24 mouse cellular contexts compared by ENCODE assay signal in genomic region chr14:105237736-105238135, GRCm38 (mm10). TPM values are rescaled to one million over a fixed set of nuclear protein-coding genes. Genes with fewer than 3 reads are reported as not detected.
DNase-seq lines count a peak whose midpoint lies in the region; ATAC-seq and TF ChIP-seq lines count a peak whose summit lies in the region.
"Had no signal": no experiment of that assay in that cellular context is flagged by ENCODE, and none has a peak within 500 bp of the region (broad histone marks: within the 10 kb centered on the region; RNA-seq: fewer than 3 reads in every experiment).

No protein-coding gene starts in this region.

- no peak for TF ChIP-seq EP300 in MEL (IDR thresholded peaks at IDR 0.05; ENCODE audit: low read depth in 1 of 2, low read length in 2 of 2)

- TF ChIP-seq RAD21 in MEL (IDR thresholded peaks at IDR 0.05; ENCODE audit: low read depth, low read length) = no peak

- no peak for TF ChIP-seq POLR2A in MEL (IDR thresholded peaks at IDR 0.05; ENCODE audit: control insufficient read depth in 1 of 2, insufficient read depth in 1 of 2, low read depth in 1 of 2, low read length in 2 of 2, poor library complexity in 1 of 2)

- H3K9me3 ChIP-seq in MEL (replicated peaks; ENCODE audit: insufficient read depth, low read length) = no peaks in the 10 kb centered on the region
- H3K9me3 ChIP-seq in intestine, embryonic 16.5 days (ENCODE audit: control insufficient read depth, low read length) = no peaks in the 10 kb centered on the region
- no peaks in the 10 kb centered on the region for H3K9me3 ChIP-seq in stomach, embryonic 15.5 days
- no peaks in the 10 kb centered on the region for H3K9me3 ChIP-seq in kidney, embryonic 14.5 days (ENCODE audit: control insufficient read depth, low read length)
- no peaks in the 10 kb centered on the region for H3K9me3 ChIP-seq in neural tube, embryonic 15.5 days (replicated peaks)
- H3K9me3 ChIP-seq: embryonic facial prominence, embryonic 10.5 days; embryonic facial prominence, embryonic 12.5 days; forebrain, embryonic 13.5 days; forebrain, embryonic 15.5 days; G1E had no signal

- H3K27me3 ChIP-seq in MEL (ENCODE audit: control insufficient read depth in 1 of 2, insufficient read depth in 2 of 2, low read length in 2 of 2) = no peaks in the 10 kb centered on the region
- no peaks in the 10 kb centered on the region for H3K27me3 ChIP-seq in intestine, embryonic 16.5 days (replicated peaks; ENCODE audit: control insufficient read depth, insufficient read depth, low read length)
- H3K27me3 ChIP-seq in stomach, embryonic 15.5 days (replicated peaks) = no peaks in the 10 kb centered on the region
- H3K27me3 ChIP-seq in kidney, embryonic 14.5 days (ENCODE audit: control insufficient read depth, insufficient read depth, low read length) = no peaks in the 10 kb centered on the region
- H3K27me3 ChIP-seq in neural tube, embryonic 15.5 days (replicated peaks) = no peaks in the 10 kb centered on the region
- H3K27me3 ChIP-seq: CH12.LX; embryonic facial prominence, embryonic 12.5 days; forebrain, embryonic 13.5 days; forebrain, embryonic 15.5 days had no signal

- TF ChIP-seq CTCF in MEL (IDR thresholded peaks at IDR 0.05 in 2 of 3, conservative IDR thresholded peaks at IDR 0.05 in 1 of 3; ENCODE audit: control insufficient read depth in 1 of 3, insufficient read depth in 1 of 3, low read depth in 2 of 3, low read length in 3 of 3, poor library complexity in 1 of 3, severe bottlenecking in 1 of 3) = no peak

- no peaks in the 10 kb centered on the region for H3K36me3 ChIP-seq in MEL (ENCODE audit: control insufficient read depth in 1 of 2, insufficient read depth in 2 of 2, low read length in 2 of 2)
- no peaks in the 10 kb centered on the region for H3K36me3 ChIP-seq in intestine, embryonic 16.5 days (ENCODE audit: control insufficient read depth, insufficient read depth, low read length)
- H3K36me3 ChIP-seq in stomach, embryonic 15.5 days = no peaks in the 10 kb centered on the region
- H3K36me3 ChIP-seq in kidney, embryonic 14.5 days (ENCODE audit: control insufficient read depth, insufficient read depth, low read length) = no peaks in the 10 kb centered on the region
- H3K36me3 ChIP-seq in neural tube, embryonic 15.5 days = no peaks in the 10 kb centered on the region
- H3K36me3 ChIP-seq: embryonic facial prominence, embryonic 10.5 days; embryonic facial prominence, embryonic 12.5 days; forebrain, embryonic 15.5 days; G1E had no signal

- peak; percentile 53; the same call in 1 of the 2 replicates for ATAC-seq in intestine, embryonic 16.5 days
- ATAC-seq in stomach, embryonic 15.5 days (ENCODE audit: insufficient read depth, low FRiP score, low read depth) = peak; percentile 22; the same call in 1 of the 2 replicates
- no peak for ATAC-seq in kidney, embryonic 14.5 days (ENCODE audit: low FRiP score, low TSS enrichment)
- ATAC-seq in neural tube, embryonic 15.5 days (ENCODE audit: low FRiP score) = no peak
- ATAC-seq in megakaryocyte progenitor cell, adult 5-6 weeks (replicated peaks; ENCODE audit: poor library complexity) = no peak
- ATAC-seq: CD4-positive, CD25-positive, alpha-beta regulatory T cell, adult 4 months; forebrain, embryonic 13.5 days; forebrain, embryonic 15.5 days; forebrain, postnatal 0 days had no signal

- peak; percentile 17 for DNase-seq in MEL (ENCODE audit: low read depth, low spot score)
- no peak for DNase-seq in left cerebral cortex, adult 9 months (ENCODE audit: low spot score in 2 of 2)
- DNase-seq: adrenal gland, adult 8-10 months; adrenal gland, postnatal 14 days; adrenal gland, postnatal 36 days; B cell, adult 2 months; cerebellum, adult 11-12 months; cerebellum, adult 2 months; cerebellum, adult 9-10 months; cerebellum, postnatal 10 days; cerebellum, postnatal 25 days; forebrain, postnatal 0 days had no signal

- WGBS in intestine, embryonic 16.5 days = 67% methylated on average over 9 of the region's 9 CpGs
- 76% methylated on average over 9 of the region's 9 CpGs for WGBS in stomach, embryonic 15.5 days
- WGBS in kidney, embryonic 14.5 days = 57% methylated on average over 9 of the region's 9 CpGs
- WGBS in neural tube, embryonic 15.5 days = 81% methylated on average over 9 of the region's 9 CpGs

- H3K27ac ChIP-seq in MEL (ENCODE audit: control insufficient read depth, low read depth, low read length) = no peak overlapping the region
- no peak overlapping the region for H3K27ac ChIP-seq in intestine, embryonic 16.5 days (ENCODE audit: low read length)
- no peak overlapping the region for H3K27ac ChIP-seq in stomach, embryonic 15.5 days
- H3K27ac ChIP-seq in kidney, embryonic 14.5 days (ENCODE audit: low read depth, low read length) = no peak overlapping the region
- no peak overlapping the region for H3K27ac ChIP-seq in neural tube, embryonic 15.5 days (replicated peaks)
- H3K27ac ChIP-seq: embryonic facial prominence, embryonic 10.5 days; embryonic facial prominence, embryonic 12.5 days; forebrain, embryonic 13.5 days; forebrain, embryonic 15.5 days had no signal

- H3K4me2 ChIP-seq in intestine, embryonic 16.5 days (ENCODE audit: low read depth, low read length) = no peak overlapping the region
- no peak overlapping the region for H3K4me2 ChIP-seq in stomach, embryonic 15.5 days
- no peak overlapping the region for H3K4me2 ChIP-seq in kidney, embryonic 14.5 days (replicated peaks; ENCODE audit: low read depth, low read length)
- no peak overlapping the region for H3K4me2 ChIP-seq in neural tube, embryonic 15.5 days
- H3K4me2 ChIP-seq: embryonic facial prominence, embryonic 12.5 days; forebrain, embryonic 13.5 days; forebrain, embryonic 15.5 days had no signal

- H3K79me2 ChIP-seq in MEL (ENCODE audit: control insufficient read depth, insufficient read depth, low read length, poor library complexity) = no peaks in the 10 kb centered on the region

- no peak overlapping the region for H3K9ac ChIP-seq in MEL (ENCODE audit: control insufficient read depth, low read depth, low read length, poor library complexity, severe bottlenecking)
- no peak overlapping the region for H3K9ac ChIP-seq in intestine, embryonic 16.5 days (ENCODE audit: low read depth, low read length)
- no peak overlapping the region for H3K9ac ChIP-seq in stomach, embryonic 15.5 days
- H3K9ac ChIP-seq in kidney, embryonic 14.5 days (ENCODE audit: low read depth, low read length) = no peak overlapping the region
- H3K9ac ChIP-seq in neural tube, embryonic 15.5 days (replicated peaks) = no peak overlapping the region
- H3K9ac ChIP-seq: embryonic facial prominence, embryonic 12.5 days; forebrain, embryonic 13.5 days; forebrain, embryonic 15.5 days; forebrain, postnatal 0 days had no signal

- no peak overlapping the region for H3K4me3 ChIP-seq in MEL (ENCODE audit: control insufficient read depth in 1 of 2, insufficient read depth in 1 of 2, low read depth in 2 of 2, low read length in 2 of 2)
- no peak overlapping the region for H3K4me3 ChIP-seq in intestine, embryonic 16.5 days (ENCODE audit: low read length)
- H3K4me3 ChIP-seq in stomach, embryonic 15.5 days (replicated peaks) = no peak overlapping the region
- no peak overlapping the region for H3K4me3 ChIP-seq in kidney, embryonic 14.5 days (ENCODE audit: low read length)
- H3K4me3 ChIP-seq in neural tube, embryonic 15.5 days (replicated peaks) = no peak overlapping the region
- H3K4me3 ChIP-seq: embryonic facial prominence, embryonic 10.5 days; embryonic facial prominence, embryonic 12.5 days; forebrain, embryonic 13.5 days; forebrain, embryonic 15.5 days had no signal

- peaks cover 0 to 2% of the 10 kb centered on the region in 2 experiments; a peak in 1 of 4 replicates for H3K4me1 ChIP-seq in MEL (ENCODE audit: control insufficient read depth in 1 of 2, insufficient read depth in 2 of 2, low read length in 2 of 2)
- no peaks in the 10 kb centered on the region for H3K4me1 ChIP-seq in intestine, embryonic 16.5 days (ENCODE audit: control insufficient read depth, insufficient read depth, low read length)
- H3K4me1 ChIP-seq in stomach, embryonic 15.5 days = no peaks in the 10 kb centered on the region
- H3K4me1 ChIP-seq in kidney, embryonic 14.5 days (ENCODE audit: control insufficient read depth, insufficient read depth, low read length) = no peaks in the 10 kb centered on the region
- no peaks in the 10 kb centered on the region for H3K4me1 ChIP-seq in neural tube, embryonic 15.5 days
- H3K4me1 ChIP-seq: embryonic facial prominence, embryonic 10.5 days; embryonic facial prominence, embryonic 12.5 days; forebrain, embryonic 13.5 days; forebrain, embryonic 15.5 days had no signal

TF ChIP-seq in MEL, 35 proteins besides CTCF, POLR2A, EP300 and RAD21:
- no peak for TF ChIP-seq GABPA (IDR thresholded peaks at IDR 0.05; ENCODE audit: low read depth, low read length)
- TF ChIP-seq E2F4 (IDR thresholded peaks at IDR 0.05; ENCODE audit: borderline replicate concordance, low read depth, low read length) = no peak
- no peak for TF ChIP-seq MEF2A (IDR thresholded peaks at IDR 0.05; ENCODE audit: extremely low read depth, insufficient replicate concordance, low read depth, low read length, poor library complexity, severe bottlenecking)
- no peak for TF ChIP-seq ZC3H11A (IDR thresholded peaks at IDR 0.05; ENCODE audit: low read depth, low read length)
- TF ChIP-seq USF1 (IDR thresholded peaks at IDR 0.05; ENCODE audit: low read depth, low read length) = no peak
- TF ChIP-seq NELFE (IDR thresholded peaks at IDR 0.05; ENCODE audit: low read depth, low read length) = no peak
- TF ChIP-seq CHD2 (IDR thresholded peaks at IDR 0.05; ENCODE audit: low read length) = no peak
- TF ChIP-seq ZKSCAN1 (IDR thresholded peaks at IDR 0.05; ENCODE audit: low read depth, low read length) = no peak
- no peak for TF ChIP-seq RCOR1 (IDR thresholded peaks at IDR 0.05; ENCODE audit: low read depth, low read length)
- no peak for TF ChIP-seq POLR2AphosphoS2 (IDR thresholded peaks at IDR 0.05; ENCODE audit: low read length)

RNA-seq across cellular contexts. Expression of gene Ndfip2, which starts 20.6 kb away (rescaled TPM):
- 13.7 and 16.6 TPM in 2 replicates for total RNA-seq in MEL (2012; rRNA removed)
- 10 to 100 TPM in 1 of 2 experiments, not detected in 1; 26.3 TPM for polyA plus RNA-seq in MEL (2012; ENCODE audit: insufficient read depth in 1 of 2, insufficient read length in 2 of 2, low read depth in 1 of 2, low replicate concordance in 2 of 2, missing spikeins in 1 of 2)
- polyA plus RNA-seq in intestine, embryonic 16.5 days (2015; fragmentation: Nextera tagmentation; extraction: Ambion mirVana) = 97.9 and 110 TPM in 2 replicates
- polyA plus RNA-seq in stomach, embryonic 15.5 days (2015; fragmentation: Nextera tagmentation; extraction: Ambion mirVana) = 79.8 and 81.0 TPM in 2 replicates
- 56.7 and 67.3 TPM in 2 replicates for polyA plus RNA-seq in kidney, embryonic 14.5 days (2014; fragmentation: Nextera tagmentation; extraction: Ambion mirVana)
- 111 and 120 TPM in 2 replicates for polyA plus RNA-seq in neural tube, embryonic 15.5 days (2015; fragmentation: Nextera tagmentation; extraction: Ambion mirVana)
- total RNA-seq in megakaryocyte progenitor cell, adult 5-6 weeks (2015) = 15.5 and 21.0 TPM in 2 replicates
- 12.0 and 13.7 TPM in 2 replicates for total RNA-seq in megakaryocyte progenitor cell, adult 5-6 weeks (2017)

Comparison
In these comparisons a context has a peak if more than half of its experiments do, and no peak if none do; other contexts are left out.
1. ATAC-seq: peak in intestine, embryonic 16.5 days (single experiment) and stomach, embryonic 15.5 days (single experiment); none in kidney, embryonic 14.5 days (single experiment), neural tube, embryonic 15.5 days (single experiment) and megakaryocyte progenitor cell, adult 5-6 weeks (single experiment).